Mouse (Mus musculus): ENCODE results near the gene Trim47.

- TF ChIP-seq POLR2A (IDR thresholded peaks at IDR 0.05; ENCODE audit: control insufficient read depth, extremely low read depth, insufficient read depth, low read length, poor library complexity) (no peak), CTCF (IDR thresholded peaks at IDR 0.05; ENCODE audit: borderline replicate concordance, control insufficient read depth, extremely low read depth, insufficient read depth, low read length, poor library complexity) (no peak)
Observed at GRCm38 (mm10) chr11:116104006-116104646, 22.9 kb downstream of the Trim47 start.

Measured in thymus, adult 2 months (tissue).